Mouse (Mus musculus) c-Kit-positive CD71-negative TER-119-negative erythroid progenitor cells, embryonic 14.5 days (primary cell): Measurements from ENCODE around the gene Rnf150.

Experiments used
- DNase-seq: peaks from one replicate; pipeline ENCODE4 v3.0.0-alpha.2; 2013; ENCODE audit warnings: low read depth

Gene Rnf150

DNA sequence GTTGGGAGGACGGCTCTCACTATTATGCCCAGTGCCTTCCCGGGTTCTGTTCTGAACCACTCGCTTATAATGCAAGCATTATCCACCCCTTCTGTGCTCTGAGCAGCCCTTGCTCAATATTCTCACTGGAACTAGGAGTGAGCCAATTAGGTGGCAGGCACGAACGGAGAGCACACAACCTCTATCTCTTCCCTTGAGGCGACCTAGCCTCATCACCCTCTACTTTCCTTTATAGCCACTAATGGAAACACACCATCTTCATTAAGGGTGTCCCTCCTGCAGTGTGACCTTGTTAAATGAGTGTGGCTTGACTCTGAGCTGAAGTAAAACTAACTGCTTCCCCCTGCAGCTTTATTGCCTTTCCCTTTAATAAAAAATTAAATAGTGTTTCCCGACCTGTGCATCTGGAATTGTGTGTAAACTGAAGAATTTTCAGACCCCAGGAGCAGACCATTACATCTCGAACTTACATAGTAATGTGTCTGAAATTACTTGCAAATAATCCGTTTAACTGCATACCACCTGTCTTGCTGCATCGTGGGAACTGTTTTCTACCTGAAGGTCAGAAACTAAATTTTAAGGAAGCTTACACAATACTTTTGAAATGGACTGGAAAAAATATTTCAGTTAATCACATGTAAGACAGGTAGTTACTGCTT, 26.0 kb downstream of the Rnf150 start:
- no peak for DNase-seq

DNA sequence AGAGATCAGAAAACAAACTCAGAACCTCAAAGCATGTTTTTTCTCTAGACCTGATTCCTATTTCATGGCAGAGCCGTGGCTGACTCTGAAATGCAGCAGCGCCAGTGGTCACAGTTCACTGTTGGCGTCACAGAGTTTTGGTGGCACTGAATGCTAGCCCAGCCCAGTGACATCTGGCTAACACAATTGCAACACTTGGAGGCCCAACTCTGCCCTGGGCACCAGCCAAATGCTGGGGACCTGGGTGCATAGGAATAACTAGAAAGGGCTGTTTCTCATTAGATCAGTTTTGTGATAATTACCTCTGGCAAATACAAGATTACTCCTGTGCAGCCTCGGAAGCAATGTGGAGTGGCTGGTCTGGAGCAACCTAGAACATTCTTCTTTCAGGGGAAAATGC, 31.9 kb downstream of the Rnf150 start:
- DNase-seq, result no peak

DNA sequence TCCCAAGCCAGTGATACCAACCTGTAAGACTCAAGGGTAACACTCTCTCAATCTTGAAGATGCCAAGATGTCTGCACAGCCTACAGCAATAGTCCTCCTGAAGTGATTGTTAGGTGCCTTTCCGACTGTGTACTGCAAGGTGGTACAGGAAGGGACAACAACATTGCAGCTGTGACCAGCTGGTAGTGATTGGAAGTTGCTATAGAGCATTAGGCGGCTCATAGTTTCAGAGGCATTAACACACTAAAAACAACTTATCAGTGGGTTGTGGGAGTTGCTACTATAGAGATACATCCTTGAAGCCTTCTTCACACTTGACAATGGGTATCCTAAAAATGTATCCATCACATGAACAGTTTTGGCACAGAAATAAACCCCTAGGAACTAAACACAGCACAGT, 33.6 kb downstream of the Rnf150 start:
- DNase-seq, result no peak

DNA sequence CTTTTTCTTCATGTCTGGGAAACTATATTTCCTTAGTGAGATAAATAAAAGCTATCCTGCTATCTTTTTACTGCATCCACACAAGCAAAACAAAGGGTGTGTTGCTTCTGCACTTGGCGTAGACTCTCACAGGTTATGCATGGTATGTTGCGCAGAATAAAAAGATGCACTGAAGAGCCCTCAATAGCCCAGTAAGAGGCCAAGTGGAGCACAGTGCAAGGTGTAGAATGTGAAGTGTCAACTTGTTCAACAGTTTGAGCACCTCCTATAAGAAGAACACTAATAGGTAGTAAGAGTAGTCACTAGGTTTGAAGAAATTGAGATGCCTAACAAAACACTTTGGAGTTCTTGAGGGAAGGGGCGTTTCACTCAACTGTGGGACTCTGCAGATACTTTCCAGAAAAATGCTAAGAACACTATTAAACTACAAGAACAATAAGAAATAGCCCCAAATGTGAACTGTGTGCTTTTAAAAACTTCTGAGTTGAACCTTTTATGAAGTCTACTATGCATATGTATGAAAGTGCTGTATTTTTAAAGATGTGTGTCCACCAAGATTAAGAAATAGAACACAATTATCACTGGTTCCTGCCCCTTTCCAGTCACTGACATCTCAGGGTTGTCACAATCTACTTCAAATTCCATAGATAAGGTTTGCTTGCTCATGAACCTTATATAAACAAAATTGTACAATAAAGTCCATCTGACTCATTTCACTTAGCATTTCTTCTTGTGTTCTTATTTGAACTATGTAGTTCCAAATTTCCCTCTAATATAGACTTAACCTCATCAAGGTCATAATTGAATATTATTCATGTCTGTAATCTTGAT, 34.7 kb downstream of the Rnf150 start:
- no peak for DNase-seq

DNA sequence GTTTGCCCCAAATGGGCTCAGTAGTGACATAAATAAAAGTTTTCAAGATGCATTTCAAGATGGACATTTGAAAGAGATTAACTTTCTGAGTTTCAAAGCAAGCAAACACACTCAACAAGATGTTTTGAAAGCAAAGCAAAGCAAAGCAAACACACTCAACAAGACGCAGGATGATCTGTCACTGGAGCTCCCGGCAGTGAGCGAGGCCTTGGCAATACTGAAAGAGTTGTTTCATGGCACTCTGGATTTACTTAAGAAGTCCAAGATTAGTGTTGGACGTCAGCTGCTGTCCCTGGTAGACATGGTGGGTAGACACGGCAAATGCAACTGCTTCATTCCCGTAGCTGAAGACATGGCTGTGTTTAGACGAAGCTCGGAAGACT, 35.3 kb downstream of the Rnf150 start:
- no peak for DNase-seq

DNA sequence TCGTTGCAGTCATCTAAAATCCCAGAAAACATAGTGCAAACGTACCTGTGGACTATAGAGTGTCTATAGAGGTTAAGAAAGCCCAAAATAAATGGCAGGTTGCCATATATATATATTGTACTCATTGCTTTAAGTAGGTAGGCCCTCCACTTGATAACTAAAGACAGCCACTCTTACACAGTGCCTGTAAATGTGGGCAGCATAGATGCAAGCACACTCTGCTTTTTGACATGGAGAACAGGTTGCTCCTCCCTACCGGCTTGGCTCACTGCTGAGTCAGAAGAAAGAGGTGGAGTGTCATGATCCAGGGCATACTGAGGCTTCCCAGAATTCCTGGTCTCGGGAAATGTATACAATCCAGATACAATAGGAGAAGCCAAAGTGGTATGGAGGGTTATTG, 37.8 kb downstream of the Rnf150 start:
- DNase-seq, result no peak

DNA sequence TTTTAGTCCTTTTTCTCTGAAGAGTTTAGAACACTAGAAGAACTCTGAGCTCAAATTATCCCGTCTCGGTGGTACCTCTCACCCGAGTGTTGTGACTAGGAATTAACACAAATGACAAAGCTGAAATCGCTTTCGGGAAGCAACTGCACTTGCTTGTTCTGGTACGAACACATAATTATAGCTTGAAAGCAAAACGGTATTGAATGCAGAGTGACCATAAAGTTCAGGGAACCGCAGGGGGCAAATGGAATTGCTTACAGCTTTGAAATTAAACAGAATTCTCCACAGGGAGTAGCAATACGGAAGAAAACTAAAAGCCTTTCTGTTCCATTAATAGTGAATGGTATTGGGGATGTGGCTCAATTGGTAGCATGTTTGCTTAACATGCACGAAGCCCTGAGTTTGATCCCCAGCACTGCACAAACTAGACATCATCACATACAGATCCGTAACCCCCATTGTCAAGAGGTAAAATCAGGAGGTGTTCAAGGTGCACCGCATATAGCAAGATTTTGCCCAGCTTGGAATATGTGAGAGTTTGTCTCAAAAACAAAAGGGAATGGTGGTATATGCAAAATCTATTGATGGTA, 38.5 kb downstream of the Rnf150 start:
- DNase-seq, result no peak

DNA sequence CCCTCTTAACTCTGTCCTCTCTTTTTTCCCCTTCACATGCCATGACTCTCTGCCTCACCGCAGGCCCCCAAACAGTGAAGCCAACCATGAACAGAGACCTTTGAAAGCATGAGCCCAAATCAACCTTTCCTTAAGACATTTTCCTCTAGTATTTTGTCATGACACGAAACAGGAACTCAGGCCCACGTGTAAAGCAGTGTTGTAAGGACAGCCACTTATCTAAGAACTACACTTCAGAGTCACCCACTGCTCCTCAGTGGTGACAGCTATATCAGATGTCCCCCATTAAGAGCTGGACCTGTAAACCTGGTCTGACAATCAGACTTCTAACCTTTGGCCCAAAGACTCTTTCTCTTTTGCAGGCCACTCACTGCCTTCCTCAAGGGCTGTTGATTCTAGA, 40.3 kb downstream of the Rnf150 start:
- no peak for DNase-seq

DNA sequence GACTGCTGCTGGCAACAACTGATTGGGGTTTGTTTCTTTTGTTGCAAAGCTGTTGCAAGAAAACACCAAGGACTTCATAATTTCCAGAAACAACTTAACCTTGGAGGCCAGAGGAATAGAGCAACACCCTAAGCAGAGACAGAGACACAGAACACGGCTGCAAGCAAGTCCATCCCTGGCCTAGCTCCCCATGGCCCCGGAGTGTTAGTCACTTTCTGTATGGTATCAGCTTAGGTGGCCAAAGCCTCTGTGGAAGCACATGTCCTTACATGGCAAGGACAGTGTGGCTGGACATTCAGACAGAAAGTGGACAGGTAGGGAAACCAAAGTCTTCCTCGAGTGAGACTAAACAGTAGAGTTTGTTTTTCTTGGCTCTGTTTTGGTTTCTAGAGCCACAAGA, 44.1 kb downstream of the Rnf150 start:
- no peak for DNase-seq

DNA sequence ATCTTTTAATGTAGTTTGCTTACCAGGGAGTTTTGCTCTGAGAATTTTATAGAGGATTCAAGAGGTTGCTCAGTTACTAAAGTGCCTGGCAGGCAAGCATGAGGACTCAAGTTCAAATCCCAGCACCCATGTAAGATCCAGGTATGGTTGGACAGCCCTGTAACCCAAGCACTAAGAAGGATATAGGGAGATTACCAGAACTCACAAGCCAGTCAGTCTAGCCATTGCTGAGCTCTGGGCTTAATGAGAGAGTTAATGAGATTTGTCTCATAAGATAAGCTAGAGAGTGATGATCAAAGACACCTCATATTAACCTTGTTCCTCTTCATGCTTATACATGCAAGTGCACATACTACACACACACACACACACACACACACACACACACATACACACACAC, 48.3 kb downstream of the Rnf150 start:
- no peak for DNase-seq

DNA sequence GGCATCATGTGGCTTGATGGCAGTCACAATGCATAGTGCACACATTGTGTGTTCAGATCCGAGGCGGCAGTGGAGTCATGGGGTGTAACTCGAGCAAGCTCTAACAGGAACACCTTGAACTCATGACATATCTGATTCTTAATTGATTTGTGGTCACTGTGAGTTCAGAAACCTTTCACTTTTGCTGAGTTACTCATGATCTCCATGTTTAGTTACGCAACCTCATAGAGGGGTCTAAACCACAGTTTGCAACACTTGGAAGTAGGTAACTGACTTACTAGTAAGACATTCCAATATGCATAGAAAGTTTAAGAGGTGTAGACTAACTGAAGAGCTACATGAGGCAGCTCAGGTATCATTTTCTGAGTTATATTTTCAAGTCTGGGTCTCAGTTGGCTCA, 49.1 kb downstream of the Rnf150 start:
- no peak for DNase-seq

DNA sequence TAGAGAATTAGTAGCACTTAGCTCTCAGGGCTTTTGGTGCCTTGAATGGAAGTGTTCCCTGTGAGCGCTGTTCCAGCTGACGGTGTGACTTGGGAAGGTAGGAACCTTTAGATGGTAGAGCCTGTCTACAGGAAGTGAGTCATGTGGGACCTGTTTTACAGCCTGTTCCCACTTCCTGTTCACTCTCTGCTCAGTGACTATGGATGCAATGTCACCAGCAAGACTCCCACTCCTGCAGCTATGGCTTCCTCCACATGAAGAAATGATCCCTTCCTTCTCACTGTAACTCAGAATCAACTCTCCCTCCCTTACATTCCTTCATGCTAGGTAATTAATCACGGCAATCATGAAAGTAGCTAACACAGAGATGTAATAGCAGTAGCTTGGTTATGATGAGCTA, 51.4 kb downstream of the Rnf150 start:
- DNase-seq, result no peak

DNA sequence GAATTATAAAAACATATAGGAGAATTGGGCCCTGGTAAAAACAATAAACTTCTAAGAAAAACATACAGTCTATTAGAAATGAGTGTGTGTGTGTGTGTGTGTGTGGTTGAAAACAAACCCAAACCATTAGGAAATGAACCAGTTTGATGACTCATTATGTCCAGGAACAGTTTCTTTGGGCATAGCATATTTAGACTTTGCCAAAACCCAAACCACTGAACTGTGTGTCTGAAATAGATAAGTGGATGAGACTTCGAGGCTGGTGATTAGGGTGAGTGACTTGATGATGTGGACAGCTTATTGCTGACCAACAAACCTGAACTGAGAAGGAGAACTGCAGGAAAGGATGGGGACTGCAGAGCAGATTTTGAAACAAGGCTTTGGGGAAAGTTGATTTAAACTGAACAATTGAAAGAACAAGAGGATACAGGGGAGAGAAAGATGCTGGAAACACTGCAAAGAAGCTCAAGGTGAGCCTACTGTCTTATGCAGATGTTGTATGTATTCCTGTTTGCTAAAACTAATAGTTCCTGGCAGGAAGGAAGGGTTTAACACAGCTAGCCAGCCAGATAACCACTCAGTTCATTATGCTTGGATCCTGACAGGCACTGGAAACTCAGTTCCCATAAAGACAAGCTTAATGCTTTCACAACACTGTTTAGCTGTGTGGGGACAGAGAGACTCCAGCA, 53.8 kb downstream of the Rnf150 start:
- DNase-seq, result peak; percentile 25

DNA sequence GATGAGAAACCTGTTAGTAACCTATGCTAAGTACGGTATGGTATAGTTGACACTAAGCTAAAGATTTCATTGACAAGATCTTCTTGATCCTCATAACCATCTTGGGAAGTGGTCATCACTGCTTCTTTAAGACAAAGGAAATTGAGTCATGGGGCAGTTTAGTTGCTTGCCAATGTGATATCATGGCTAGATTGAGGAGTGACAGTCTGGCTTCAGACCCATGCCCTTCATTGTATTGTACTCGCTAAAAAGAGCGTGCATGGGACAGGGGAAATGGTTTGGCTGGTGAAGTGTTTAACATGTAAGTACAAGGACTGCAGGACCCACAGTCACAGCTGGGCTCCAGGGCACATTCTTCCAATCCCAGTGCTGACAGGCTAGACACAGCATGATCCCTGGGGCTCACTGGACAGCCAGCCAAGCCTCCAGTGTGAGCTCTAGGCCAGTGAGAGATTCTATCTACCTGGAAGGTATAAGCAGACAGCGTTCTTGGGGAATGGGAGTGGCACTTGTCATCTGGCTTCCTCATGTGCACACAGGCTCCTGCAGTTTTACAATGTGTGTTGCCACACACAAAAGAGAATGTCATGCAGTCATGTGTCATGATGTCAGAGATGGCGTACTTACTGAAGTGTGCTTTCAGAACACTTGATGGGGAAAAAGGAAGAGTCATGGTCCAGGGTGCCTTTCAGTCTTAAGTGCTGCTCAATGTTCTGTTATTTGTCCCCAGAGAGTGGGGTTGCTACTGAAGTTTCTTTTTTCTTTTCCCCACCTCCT, 54.6 kb downstream of the Rnf150 start:
- DNase-seq, result peak; percentile 16

DNA sequence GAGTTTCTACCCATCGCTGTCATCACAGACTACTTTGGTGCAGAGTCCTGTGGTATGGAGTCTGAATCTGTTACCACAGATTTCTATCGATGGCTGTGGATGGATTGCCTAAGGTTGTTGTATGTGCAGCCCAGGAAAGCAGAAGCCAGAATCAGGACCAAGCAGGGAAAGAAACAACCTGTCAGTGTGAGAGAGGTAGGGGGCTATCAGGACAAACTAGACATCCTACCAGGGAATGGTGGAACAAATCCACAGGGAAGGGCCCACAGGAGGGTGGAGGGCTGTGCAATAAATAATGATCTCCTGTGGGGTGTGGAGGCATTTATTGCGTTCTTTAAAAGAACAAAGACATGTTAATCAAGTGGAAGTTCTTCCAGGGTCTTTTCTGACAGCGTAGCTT, 56.5 kb downstream of the Rnf150 start:
- no peak for DNase-seq

DNA sequence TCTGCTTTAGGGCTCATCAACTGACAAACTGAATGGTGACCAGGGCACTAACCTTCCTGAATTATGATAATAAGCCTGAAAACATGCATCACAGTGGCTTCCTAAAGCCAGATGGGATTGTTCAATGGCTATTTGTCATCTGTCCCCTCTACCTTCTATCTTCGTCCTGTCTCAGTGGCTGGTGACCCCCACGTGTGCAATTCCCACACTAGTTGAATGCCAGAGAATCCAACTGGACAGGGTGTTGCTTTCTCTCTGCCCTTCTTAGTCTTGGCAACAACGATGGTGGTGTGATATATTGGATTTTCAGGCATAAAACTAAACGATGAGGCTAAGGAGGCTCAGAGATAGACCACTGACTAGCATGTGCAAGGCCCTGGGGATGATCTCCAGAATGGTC, 57.0 kb downstream of the Rnf150 start:
- DNase-seq, result no peak

DNA sequence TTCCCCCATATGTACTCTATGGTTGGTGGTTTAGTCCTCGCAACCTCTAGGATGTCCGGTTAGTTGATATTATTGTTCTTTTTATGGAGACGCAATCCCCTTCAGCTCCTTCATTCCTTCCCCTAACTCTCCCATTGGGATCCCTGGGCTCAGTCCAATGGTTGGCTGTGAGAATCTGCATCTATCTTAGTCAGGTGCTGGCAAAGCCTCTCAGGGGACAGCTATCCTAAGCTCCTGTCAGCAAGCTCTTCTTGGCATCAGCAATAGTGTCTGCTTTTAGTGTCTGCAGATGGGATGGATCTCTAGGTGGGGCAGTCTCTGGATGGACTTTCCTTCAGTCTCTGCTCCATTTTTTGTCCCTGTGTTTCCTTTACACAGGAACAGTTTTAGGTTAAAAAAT, 62.1 kb downstream of the Rnf150 start:
- DNase-seq, result no peak

DNA sequence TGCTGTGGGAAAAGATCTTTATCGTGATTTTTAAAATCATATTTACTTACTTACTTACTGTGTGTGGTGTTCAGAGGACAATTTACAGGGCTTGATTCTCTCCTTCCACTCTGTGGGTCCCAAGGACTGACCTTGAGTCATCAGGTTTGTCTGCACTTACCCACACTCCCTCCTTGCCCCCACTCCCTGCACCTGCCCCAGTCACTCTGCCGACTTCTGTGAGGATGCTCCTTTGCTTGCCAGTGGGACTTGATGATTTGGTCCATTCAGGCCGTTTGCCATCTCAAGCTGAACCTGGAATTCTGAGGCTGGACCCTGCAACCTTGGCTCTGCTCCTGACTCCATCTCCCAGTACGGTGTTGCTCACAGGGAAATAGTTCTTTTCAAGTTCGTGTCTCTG, 63.4 kb downstream of the Rnf150 start:
- no peak for DNase-seq

DNA sequence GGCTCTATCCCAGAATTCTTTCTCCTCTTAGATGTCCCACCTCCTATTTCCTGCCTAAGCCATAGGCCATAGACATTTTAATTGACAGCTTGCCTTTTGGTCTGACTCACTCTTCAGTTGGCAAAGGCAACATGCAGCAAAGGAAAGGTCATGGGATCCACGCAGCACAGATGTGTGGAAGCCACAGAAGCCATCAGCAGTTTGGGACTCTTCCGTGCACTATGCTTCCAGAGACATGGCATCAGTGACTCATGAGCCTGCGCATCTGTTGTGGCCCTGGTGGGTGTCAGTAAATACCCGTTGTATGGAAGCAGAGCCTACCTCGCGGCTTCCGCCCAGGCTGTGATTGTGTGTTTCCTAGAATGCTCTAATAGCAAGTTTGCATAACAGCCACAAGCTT, 68.4 kb downstream of the Rnf150 start:
- no peak for DNase-seq

DNA sequence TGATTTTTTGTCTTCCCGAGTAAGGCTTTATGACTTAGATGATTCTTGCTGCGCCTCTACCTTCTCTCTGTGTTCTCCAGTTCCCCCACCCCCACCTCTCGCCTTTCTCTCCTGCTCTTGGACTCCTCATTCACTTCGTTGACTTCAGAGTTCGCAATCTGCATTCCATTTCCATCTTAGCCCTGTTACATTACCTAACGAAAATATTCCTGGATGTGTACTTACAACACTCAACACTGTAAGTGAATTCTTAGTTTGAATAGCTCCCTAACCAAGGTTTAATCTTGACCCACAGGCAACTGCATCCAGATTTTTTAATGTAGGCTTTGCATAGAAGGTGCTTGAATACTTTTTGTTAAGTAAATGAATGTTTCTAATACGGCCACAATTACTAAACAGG, 73.0 kb downstream of the Rnf150 start:
- DNase-seq, result no peak

DNA sequence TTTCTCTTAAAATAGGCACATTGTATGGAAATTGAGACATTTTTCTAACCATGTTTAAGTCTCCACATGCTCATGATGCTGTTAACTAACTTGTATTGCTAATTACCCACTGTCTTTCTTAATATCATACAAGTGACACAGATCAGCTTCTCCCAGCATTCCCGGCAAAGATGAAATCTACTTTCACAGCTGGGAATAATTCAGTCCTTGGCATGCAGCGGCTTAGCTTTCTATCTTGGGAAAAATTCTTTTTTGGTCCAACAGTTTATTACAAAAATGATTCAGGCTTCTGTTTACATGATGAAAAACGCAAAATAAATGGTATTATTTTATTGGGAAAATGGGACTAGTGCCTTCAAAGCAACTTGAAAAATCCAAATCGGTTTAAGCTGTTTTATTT, 73.7 kb downstream of the Rnf150 start:
- DNase-seq, result no peak

DNA sequence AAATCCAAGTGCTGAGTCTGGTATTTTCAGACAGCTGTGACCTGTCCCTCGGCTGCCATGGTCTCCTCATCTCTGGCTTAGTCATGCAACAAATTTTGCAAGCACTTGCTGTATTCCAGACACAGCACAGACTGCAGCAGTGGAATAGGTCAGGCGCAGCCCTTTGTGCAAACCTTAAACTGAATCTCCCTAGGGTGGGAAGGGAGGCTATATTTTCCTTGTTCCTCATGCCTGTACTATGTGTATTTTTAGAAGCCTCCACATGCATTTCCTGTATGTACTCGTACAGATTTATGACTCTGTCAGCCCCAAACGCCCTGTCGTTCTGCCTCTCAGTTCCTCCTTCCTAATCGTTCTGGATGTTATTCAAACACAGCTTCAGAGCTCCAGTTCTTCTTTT, 76.8 kb downstream of the Rnf150 start:
- DNase-seq, result peak; percentile 20
